In the genomic region with DNA sequence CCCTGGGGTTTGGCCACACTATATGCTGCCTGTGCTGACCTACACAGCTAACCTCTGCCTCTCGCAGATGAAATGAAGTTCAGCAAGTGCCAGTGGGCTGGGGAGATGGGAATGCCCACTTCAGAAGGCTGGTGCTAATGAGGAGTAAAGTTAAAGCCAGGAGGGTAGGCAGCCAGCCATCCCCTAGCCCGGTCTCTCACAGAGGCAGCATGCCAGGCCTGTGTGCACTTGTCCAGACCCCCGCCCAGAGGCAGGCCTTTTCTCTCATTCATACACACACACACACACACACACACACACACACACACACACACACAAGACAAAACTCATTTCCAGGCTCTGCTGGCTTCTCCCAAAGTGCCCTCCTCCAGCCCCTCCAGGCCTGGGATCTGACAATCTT, we compare ENCODE assay signal across 24 mouse cellular contexts.
A peak's percentile ranks its signal among the peaks of the same experiment; 100 is the strongest.
DNase-seq lines count a peak whose midpoint lies in the region; ATAC-seq lines count a peak whose summit lies in the region.
"Had no signal": no experiment of that assay in that cellular context is flagged by ENCODE, and none has a peak within 500 bp of the region (broad histone marks: within the 10 kb centered on the region; RNA-seq: fewer than 3 reads in every experiment).

No protein-coding gene starts in this region.

- H3K4me1 ChIP-seq in forebrain, embryonic 16.5 days (replicated peaks; ENCODE audit: control insufficient read depth, insufficient read depth, low read length): peaks cover 9% of the 10 kb centered on the region
- H3K4me1 ChIP-seq in forebrain, embryonic 15.5 days: peaks cover 25% of the 10 kb centered on the region
- H3K4me1 ChIP-seq: liver, embryonic 12.5 days had no signal

- 56% methylated on average over 3 of the region's 3 CpGs for WGBS in forebrain, embryonic 16.5 days
- WGBS in forebrain, embryonic 15.5 days: 29% methylated on average over 3 of the region's 3 CpGs

- H3K9me3 ChIP-seq in forebrain, embryonic 16.5 days (ENCODE audit: control insufficient read depth, low read length): no peaks in the 10 kb centered on the region
- no peaks in the 10 kb centered on the region for H3K9me3 ChIP-seq in forebrain, embryonic 15.5 days
- H3K9me3 ChIP-seq: embryonic facial prominence, embryonic 13.5 days; heart, embryonic 15.5 days; limb, embryonic 13.5 days; liver, embryonic 12.5 days; neural tube, embryonic 15.5 days had no signal

- no peaks in the 10 kb centered on the region for H3K36me3 ChIP-seq in forebrain, embryonic 16.5 days (ENCODE audit: control insufficient read depth, insufficient read depth)
- H3K36me3 ChIP-seq in forebrain, embryonic 15.5 days: no peaks in the 10 kb centered on the region
- H3K36me3 ChIP-seq: liver, embryonic 12.5 days; neural tube, embryonic 15.5 days had no signal

- ATAC-seq in forebrain, embryonic 16.5 days: peak; percentile 60
- no peak for ATAC-seq in forebrain, embryonic 15.5 days (replicated peaks)
- ATAC-seq: liver, embryonic 12.5 days had no signal

- no peak overlapping the region for H3K4me3 ChIP-seq in forebrain, embryonic 16.5 days (replicated peaks; ENCODE audit: low read length)
- H3K4me3 ChIP-seq in forebrain, embryonic 15.5 days: no peak overlapping the region
- H3K4me3 ChIP-seq: embryonic facial prominence, embryonic 13.5 days; erythroblast, embryonic 14.5 days; gastrocnemius, adult 2 months; heart, embryonic 15.5 days; limb, embryonic 13.5 days; liver, embryonic 12.5 days; neural tube, embryonic 15.5 days had no signal

- H3K9ac ChIP-seq in forebrain, embryonic 16.5 days (replicated peaks; ENCODE audit: low read depth, low read length): no peak overlapping the region
- no peak overlapping the region for H3K9ac ChIP-seq in forebrain, embryonic 15.5 days (replicated peaks)
- H3K9ac ChIP-seq: embryonic facial prominence, embryonic 13.5 days; heart, embryonic 15.5 days; liver, embryonic 12.5 days; neural tube, embryonic 15.5 days had no signal

- H3K27ac ChIP-seq in forebrain, embryonic 16.5 days (ENCODE audit: low read length): no peak overlapping the region
- H3K27ac ChIP-seq in forebrain, embryonic 15.5 days (replicated peaks): no peak overlapping the region
- H3K27ac ChIP-seq: embryonic facial prominence, embryonic 13.5 days; gastrocnemius, adult 2 months; heart, embryonic 15.5 days; kidney, postnatal 0 days; limb, embryonic 13.5 days; liver, embryonic 12.5 days; neural tube, embryonic 15.5 days had no signal

- DNase-seq in layer of hippocampus, postnatal 10 days (ENCODE audit: low spot score in 2 of 2): peak; percentile 62 to 74
- no peak for DNase-seq in layer of hippocampus, adult 9-11 months
- peak; percentile 80 to 82 for DNase-seq in right cerebral cortex, postnatal 10 days (ENCODE audit: low spot score in 2 of 2)
- no peak for DNase-seq in right cerebral cortex, adult 18-20 months
- DNase-seq in thymus, postnatal 0 days (ENCODE audit: low spot score): no peak
- DNase-seq: adrenal gland, postnatal 36 days; cerebellum, adult 11 months; cerebellum, postnatal 36 days; embryo, embryonic 11 days; gastrocnemius, adult 2 months; heart, postnatal 36 days; kidney, adult 2 months; lung, adult 2 months; lung, postnatal 14 days; spleen, adult 18-20 months had no signal

- H3K27me3 ChIP-seq in forebrain, embryonic 16.5 days (replicated peaks; ENCODE audit: control insufficient read depth, insufficient read depth, low read length): no peaks in the 10 kb centered on the region
- no peaks in the 10 kb centered on the region for H3K27me3 ChIP-seq in forebrain, embryonic 15.5 days
- H3K27me3 ChIP-seq: embryonic facial prominence, embryonic 13.5 days; heart, embryonic 15.5 days; limb, embryonic 13.5 days; liver, embryonic 12.5 days; neural tube, embryonic 15.5 days had no signal

- no peak overlapping the region for H3K4me2 ChIP-seq in forebrain, embryonic 16.5 days (ENCODE audit: low read length)
- no peak overlapping the region for H3K4me2 ChIP-seq in forebrain, embryonic 15.5 days (replicated peaks)
- H3K4me2 ChIP-seq: embryonic facial prominence, embryonic 13.5 days; heart, embryonic 15.5 days; limb, embryonic 13.5 days; liver, embryonic 12.5 days; neural tube, embryonic 15.5 days had no signal

Comparison
In these comparisons a context has a peak if more than half of its experiments do, and no peak if none do; other contexts are left out.
1. DNase-seq: peak in layer of hippocampus, postnatal 10 days (2 of 2) and right cerebral cortex, postnatal 10 days (2 of 2); none in layer of hippocampus, adult 9-11 months (single experiment), right cerebral cortex, adult 18-20 months (single experiment) and thymus, postnatal 0 days (single experiment).